Mouse (Mus musculus): ENCODE results near the gene Zfp580.
A peak's percentile ranks its signal among the peaks of the same experiment; 100 is the strongest.

Gene Zfp580

GRCm38 (mm10) chr7:5036136-5036535, 15.2 kb upstream of the Zfp580 start:
- DNase-seq: no peak

GRCm38 (mm10) chr7:5037026-5037425, 14.3 kb upstream of the Zfp580 start:
- DNase-seq: no peak

- no peak for DNase-seq
These were observed 13.9 kb upstream of the Zfp580 start for GRCm38 (mm10) chr7:5037467-5037866.

GRCm38 (mm10) chr7:5038109-5038732, 13.1 kb upstream of the Zfp580 start, which contains the start of gene Zfp784:
Gene Zfp784 (minus strand): TSS chr7:5038446.
- peak; percentile 92 to 94 for DNase-seq

GRCm38 (mm10) chr7:5038940-5039339, 12.4 kb upstream of the Zfp580 start:
- no peak for DNase-seq

- DNase-seq: no peak
These were observed 6.4 kb upstream of the Zfp580 start for GRCm38 (mm10) chr7:5044981-5045380.

- no peak for DNase-seq
These were observed 5.2 kb upstream of the Zfp580 start for GRCm38 (mm10) chr7:5046112-5046511.

- peak in 1 of 2 experiments; percentile 33 for DNase-seq
These were observed 4.0 kb upstream of the Zfp580 start for GRCm38 (mm10) chr7:5047313-5047712.

- DNase-seq: no peak
These were observed 1.1 kb downstream of the Zfp580 start for GRCm38 (mm10) chr7:5052438-5052837.

GRCm38 (mm10) chr7:5052931-5053343, 1.6 kb downstream of the Zfp580 start:
- no peak for DNase-seq

- DNase-seq: no peak
These were observed 2.3 kb downstream of the Zfp580 start for GRCm38 (mm10) chr7:5053456-5054179.

- no peak for DNase-seq
These were observed 5.4 kb downstream of the Zfp580 start for GRCm38 (mm10) chr7:5056651-5057263.

GRCm38 (mm10) chr7:5057381-5057780, 6.0 kb downstream of the Zfp580 start:
- DNase-seq: no peak

- no peak for DNase-seq
These were observed 6.5 kb downstream of the Zfp580 start for GRCm38 (mm10) chr7:5057804-5058203.

- no peak for DNase-seq
These were observed 7.3 kb downstream of the Zfp580 start for GRCm38 (mm10) chr7:5058631-5059030.

- DNase-seq: no peak
These were observed 8.1 kb downstream of the Zfp580 start for GRCm38 (mm10) chr7:5059421-5059820.

- peak; percentile 83 to 87 for DNase-seq
These were observed 8.9 kb downstream of the Zfp580 start for GRCm38 (mm10) chr7:5060239-5060731.

- DNase-seq: peak; percentile 98 to 99
These were observed 9.8 kb downstream of the Zfp580 start for GRCm38 (mm10) chr7:5060944-5061773.

- peak; percentile 91 to 92 for DNase-seq
These were observed 10.5 kb downstream of the Zfp580 start, which contains the start of gene U2af2 for GRCm38 (mm10) chr7:5061774-5062359. Gene U2af2 (plus strand): TSS chr7:5062143.

- peak in 1 of 2 experiments; percentile 69 for DNase-seq
These were observed 11.1 kb downstream of the Zfp580 start for GRCm38 (mm10) chr7:5062360-5063001.

GRCm38 (mm10) chr7:5064886-5065285, 13.5 kb downstream of the Zfp580 start:
- no peak for DNase-seq

GRCm38 (mm10) chr7:5073586-5073985, 22.2 kb downstream of the Zfp580 start:
- DNase-seq: no peak
